Mouse (Mus musculus): ENCODE measurements around the gene Setd6. TPM values are rescaled to one million over a fixed set of nuclear protein-coding genes. Genes with fewer than 3 reads are reported as not detected.

The Setd6 gene
- polyA plus RNA-seq, 1 experiment from 2014 or later, result 23.8 TPM

DNA sequence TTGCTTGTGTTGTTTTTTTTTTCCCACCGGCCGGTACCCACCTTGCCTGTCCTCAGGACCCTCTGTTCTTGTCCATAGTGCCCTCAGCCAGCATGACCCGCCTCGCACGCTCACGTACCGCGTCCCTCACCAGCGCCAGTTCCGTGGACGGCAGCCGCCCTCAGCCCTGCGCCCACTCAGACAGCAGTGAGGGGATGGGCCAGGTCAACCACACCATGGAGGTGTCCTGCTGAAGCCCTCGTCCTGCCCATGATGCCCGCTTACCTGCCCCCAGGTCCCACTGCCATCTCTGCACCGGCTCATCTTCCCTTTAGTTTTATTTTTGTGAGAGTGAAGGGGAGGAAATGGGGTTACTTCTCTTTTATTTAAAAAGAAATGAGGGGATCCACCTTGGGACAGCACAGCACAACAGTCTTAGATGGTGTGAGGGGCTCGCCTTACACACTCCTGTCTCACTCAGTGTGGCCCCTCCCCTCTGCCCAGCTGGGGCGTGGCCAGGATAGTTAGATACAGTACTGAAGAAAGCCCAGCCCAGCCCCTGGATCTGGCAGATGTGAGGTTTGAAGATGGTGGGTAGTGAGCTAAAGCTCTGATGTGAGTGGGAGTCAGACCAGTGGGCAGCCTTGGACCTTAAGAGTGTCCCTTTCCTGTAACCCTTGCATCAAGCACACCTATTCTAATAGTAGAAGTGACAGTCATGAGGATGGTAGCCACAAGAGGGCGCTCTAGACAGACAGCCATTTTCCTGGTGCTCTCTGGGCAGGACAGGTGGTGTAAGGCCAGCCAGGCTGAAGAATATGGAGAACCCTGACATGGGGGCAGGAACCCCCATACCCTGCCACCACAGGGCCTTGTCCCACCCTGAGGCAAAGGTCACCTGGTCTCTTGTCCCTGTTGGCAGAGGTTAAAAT is 2.3 kb upstream of the Setd6 start:
- 77% methylated on average over 19 of the region's 19 CpGs for WGBS
- peaks cover 9% of the 10 kb centered on the region for H3K36me3 ChIP-seq
- no peak overlapping the region for H3K27ac ChIP-seq
- no peaks in the 10 kb centered on the region for H3K9me3 ChIP-seq
- ATAC-seq (ENCODE audit: insufficient read depth, low FRiP score, low read depth), result no peak; the same call in 1 of the 2 replicates
- H3K27me3 ChIP-seq (replicated peaks), result no peaks in the 10 kb centered on the region
- H3K4me1 ChIP-seq, result peaks cover 13% of the 10 kb centered on the region
- H3K4me3 ChIP-seq (replicated peaks), result no peak overlapping the region
- no peak overlapping the region for H3K4me2 ChIP-seq
- no peak overlapping the region for H3K9ac ChIP-seq

DNA sequence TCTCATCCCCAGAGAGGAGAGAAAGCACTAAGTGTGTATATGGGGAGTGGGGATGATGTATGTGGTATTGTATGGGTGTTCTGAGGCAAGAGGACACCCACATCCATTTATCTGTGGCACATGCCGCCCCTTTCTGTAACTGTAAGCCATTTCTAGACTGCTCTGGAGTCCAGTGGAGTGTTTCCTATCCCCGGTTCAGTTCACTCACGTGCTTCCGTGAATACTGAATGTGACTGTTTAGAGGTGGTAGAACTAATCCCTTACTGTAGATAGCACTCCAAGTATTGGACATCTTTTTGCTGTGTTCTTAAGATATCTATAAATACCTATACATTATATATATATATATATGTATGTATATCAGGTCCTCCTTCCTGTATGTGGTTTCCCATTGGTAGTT is 1.3 kb upstream of the Setd6 start:
- Histone ChIP-seq H3K36me3 (peaks cover 14% of the 10 kb centered on the region), H3K9me3 (no peaks in the 10 kb centered on the region), H3K9ac (no peak overlapping the region), H3K4me1 (peaks cover 13% of the 10 kb centered on the region), H3K4me3 (replicated peaks) (no peak overlapping the region), H3K27me3 (replicated peaks) (no peaks in the 10 kb centered on the region), H3K4me2 (no peak overlapping the region), H3K27ac (no peak overlapping the region)
- WGBS, result 93% methylated on average over 4 of the region's 4 CpGs
- no peak for ATAC-seq (ENCODE audit: insufficient read depth, low FRiP score, low read depth)

DNA sequence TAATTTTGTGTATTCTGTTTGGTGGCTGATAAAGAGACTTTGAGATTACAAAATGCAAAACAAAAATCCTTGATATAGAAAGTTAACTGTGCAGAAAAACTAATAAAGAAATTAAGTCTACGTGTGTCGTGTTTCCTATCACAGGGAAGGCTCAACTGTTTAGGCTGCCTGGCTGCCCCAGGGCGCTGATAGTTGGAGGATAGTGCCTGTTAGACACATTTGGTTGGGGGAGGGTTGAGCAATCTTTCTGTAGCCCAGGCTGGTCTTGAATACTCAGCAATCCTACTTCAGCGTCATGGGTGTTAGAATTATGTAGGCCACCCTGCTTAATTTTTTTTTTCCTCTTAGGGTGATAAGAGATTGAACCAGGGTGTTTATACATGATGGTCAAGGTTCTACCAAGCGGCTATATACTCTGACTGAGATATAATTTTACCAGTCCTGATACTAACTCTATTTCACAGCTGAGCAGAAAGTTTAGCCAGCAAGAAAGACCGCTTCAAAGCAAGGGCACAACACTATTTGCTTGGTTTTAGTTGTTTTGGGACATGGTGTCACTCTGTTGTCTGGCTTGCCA is 756 bp upstream of the Setd6 start:
- Histone ChIP-seq H3K9me3 (no peaks in the 10 kb centered on the region), H3K27me3 (replicated peaks) (no peaks in the 10 kb centered on the region), H3K36me3 (peaks cover 14% of the 10 kb centered on the region), H3K4me2 (peak overlapping the region; percentile 89), H3K9ac (no peak overlapping the region), H3K4me1 (peaks cover 13% of the 10 kb centered on the region), H3K4me3 (replicated peaks) (peak overlapping the region; percentile 89; the same call in 1 of the 2 replicates), H3K27ac (no peak overlapping the region)
- 85% methylated on average over 6 of the region's 6 CpGs for WGBS
- ATAC-seq (ENCODE audit: insufficient read depth, low FRiP score, low read depth), result no peak

DNA sequence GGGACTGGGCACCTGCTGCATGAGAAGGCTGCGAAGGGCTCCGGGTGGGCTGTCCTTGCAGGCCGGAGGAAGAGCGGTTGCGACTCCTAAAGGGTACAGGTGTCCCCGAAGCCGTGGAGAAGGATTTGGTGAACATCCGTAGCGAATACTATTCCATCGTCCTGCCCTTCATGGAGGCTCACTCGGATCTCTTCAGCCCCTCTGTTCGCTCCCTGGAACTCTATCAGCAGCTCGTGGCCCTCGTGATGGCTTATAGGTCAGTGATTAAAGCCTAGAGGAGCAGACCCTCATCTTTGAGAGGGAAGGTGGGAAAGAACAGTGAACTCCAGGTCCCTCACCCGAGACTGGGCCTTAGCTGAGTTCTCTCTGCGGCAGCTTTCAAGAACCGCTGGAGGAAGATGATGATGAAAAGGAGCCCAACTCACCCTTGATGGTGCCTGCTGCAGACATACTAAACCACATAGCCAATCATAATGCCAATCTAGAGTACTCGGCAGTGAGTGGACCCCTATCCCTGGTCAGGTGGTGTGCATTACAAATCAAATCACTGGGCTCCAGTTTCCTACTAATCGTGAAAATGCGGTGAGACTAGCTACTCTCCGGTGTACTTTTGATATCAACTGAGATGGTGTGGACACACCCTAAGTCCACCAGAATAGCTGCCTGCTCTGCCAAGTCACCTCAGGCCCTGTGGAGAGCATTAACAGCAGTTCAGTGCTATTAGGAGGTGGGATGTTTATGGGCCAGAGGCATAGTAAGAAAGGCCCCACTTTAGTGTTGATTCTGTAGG is 1.1 kb downstream of the Setd6 start:
- ATAC-seq (ENCODE audit: insufficient read depth, low FRiP score, low read depth), result no peak
- 0 out of 2 replicates have a peak overlapping the region, but pooled peaks have one; percentile 64 for H3K27ac ChIP-seq
- peaks cover 17% of the 10 kb centered on the region for H3K36me3 ChIP-seq
- 16% methylated on average over 21 of the region's 21 CpGs for WGBS
- H3K9me3 ChIP-seq, result no peaks in the 10 kb centered on the region
- H3K27me3 ChIP-seq (replicated peaks), result no peaks in the 10 kb centered on the region
- H3K9ac ChIP-seq, result peak overlapping the region; percentile 74
- H3K4me1 ChIP-seq, result peaks cover 13% of the 10 kb centered on the region
- H3K4me3 ChIP-seq (replicated peaks), result peak overlapping the region; percentile 89
- H3K4me2 ChIP-seq, result peak overlapping the region; percentile 89

DNA sequence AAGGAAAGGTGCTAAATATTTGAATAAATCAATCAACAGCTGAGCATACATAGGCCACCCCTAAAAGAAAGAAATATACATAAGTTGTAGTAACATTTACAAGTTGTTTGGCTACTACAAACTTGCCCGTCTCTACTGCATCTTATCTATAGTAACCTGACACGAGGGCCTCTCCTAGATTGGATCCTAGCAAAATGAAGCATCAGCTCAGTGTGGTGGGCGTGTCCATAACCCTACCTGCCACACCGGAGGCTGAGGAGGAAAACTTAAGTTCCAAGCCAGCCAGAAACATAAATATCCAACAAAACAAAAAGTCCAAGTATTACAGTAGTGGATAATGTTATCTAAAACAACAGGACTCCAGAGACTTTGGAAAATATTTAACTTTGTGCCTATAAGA is 11.9 kb downstream of the Setd6 start:
- WGBS, result 74% methylated on average over 4 of the region's 4 CpGs
- Histone ChIP-seq H3K4me3 (replicated peaks) (no peak overlapping the region), H3K27ac (no peak overlapping the region), H3K36me3 (peaks cover 68% of the 10 kb centered on the region), H3K9ac (no peak overlapping the region), H3K4me2 (no peak overlapping the region), H3K27me3 (replicated peaks) (no peaks in the 10 kb centered on the region), H3K4me1 (no peaks in the 10 kb centered on the region), H3K9me3 (no peaks in the 10 kb centered on the region)
- ATAC-seq (ENCODE audit: insufficient read depth, low FRiP score, low read depth), result no peak

DNA sequence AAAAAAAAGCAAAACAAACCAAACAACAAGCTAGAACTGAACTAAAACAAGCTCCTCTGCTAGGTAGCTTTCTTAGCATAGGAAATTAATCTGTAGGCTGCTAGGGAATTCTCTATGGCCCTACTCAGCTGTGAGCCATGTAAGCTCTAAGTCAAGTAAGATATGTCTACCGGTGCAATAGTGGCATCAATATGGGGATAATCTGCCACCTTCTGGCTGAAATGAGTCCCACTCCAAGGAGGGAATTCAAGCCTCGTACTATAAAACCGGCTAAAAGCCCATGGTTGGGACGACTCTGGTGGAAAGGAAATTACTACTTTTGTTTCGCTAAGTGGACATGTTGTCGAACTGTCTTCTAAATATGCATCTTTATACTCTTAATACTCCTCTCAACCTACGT is 22.9 kb downstream of the Setd6 start:
- H3K27ac ChIP-seq, result no peak overlapping the region
- H3K4me1 ChIP-seq, result no peaks in the 10 kb centered on the region
- no peak overlapping the region for H3K4me3 ChIP-seq (replicated peaks)
- peaks cover 58% of the 10 kb centered on the region for H3K36me3 ChIP-seq
- H3K4me2 ChIP-seq, result no peak overlapping the region
- H3K9ac ChIP-seq, result no peak overlapping the region
- ATAC-seq (ENCODE audit: insufficient read depth, low FRiP score, low read depth), result no peak
- 79% methylated on average over 7 of the region's 7 CpGs for WGBS
- H3K27me3 ChIP-seq (replicated peaks), result no peaks in the 10 kb centered on the region
- H3K9me3 ChIP-seq, result no peaks in the 10 kb centered on the region

DNA sequence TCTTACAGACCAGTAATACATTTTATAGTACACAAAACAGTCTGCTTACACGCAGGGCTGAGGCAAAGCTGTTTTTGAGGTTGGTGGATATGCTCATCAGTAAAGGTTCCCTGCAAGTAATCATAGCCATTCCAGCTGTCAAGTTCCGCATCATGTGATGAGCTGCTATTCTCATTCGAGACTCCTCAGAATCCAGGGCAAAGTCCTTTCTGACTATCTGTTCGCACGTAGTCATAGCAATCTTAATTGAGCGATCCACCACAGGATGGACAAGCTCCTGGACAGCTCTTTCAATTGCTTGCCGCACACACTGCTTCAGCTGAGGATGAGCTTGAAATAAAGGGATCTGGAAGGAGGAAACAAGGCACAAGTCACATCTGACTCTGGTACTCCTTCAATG is 26.1 kb downstream of the Setd6 start:
- 89% methylated on average over 7 of the region's 7 CpGs for WGBS
- Histone ChIP-seq H3K4me1 (no peaks in the 10 kb centered on the region), H3K4me2 (no peak overlapping the region), H3K27ac (no peak overlapping the region), H3K27me3 (replicated peaks) (no peaks in the 10 kb centered on the region), H3K36me3 (peaks cover 66% of the 10 kb centered on the region), H3K9ac (no peak overlapping the region), H3K9me3 (no peaks in the 10 kb centered on the region), H3K4me3 (replicated peaks) (no peak overlapping the region)
- ATAC-seq (ENCODE audit: insufficient read depth, low FRiP score, low read depth), result no peak

DNA sequence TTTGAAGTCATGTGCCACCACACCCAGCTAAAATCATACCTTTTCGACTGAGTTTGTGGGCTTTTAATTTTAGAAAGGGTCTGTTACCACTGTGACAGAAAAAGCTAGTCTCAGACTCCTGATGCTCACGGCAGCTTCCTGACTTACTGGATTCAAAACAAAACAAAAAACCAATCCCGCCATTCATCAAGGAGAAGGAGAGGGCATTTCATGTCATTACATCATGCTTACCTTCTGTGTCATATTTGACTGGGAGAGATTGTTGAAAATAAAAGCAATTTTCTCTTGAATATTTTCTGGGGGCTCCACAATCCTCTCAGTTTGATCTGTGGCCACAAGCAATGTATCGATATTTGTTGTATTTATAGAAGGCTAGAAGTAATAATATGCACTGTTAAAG is 32.3 kb downstream of the Setd6 start:
- H3K9me3 ChIP-seq, result no peaks in the 10 kb centered on the region
- H3K27me3 ChIP-seq (replicated peaks), result no peaks in the 10 kb centered on the region
- H3K4me2 ChIP-seq, result no peak overlapping the region
- no peaks in the 10 kb centered on the region for H3K4me1 ChIP-seq
- no peak overlapping the region for H3K9ac ChIP-seq
- H3K4me3 ChIP-seq (replicated peaks), result no peak overlapping the region
- ATAC-seq (ENCODE audit: insufficient read depth, low FRiP score, low read depth), result no peak
- H3K36me3 ChIP-seq, result peaks cover 64% of the 10 kb centered on the region
- no peak overlapping the region for H3K27ac ChIP-seq
- 90% methylated on average over 4 of the region's 4 CpGs for WGBS

DNA sequence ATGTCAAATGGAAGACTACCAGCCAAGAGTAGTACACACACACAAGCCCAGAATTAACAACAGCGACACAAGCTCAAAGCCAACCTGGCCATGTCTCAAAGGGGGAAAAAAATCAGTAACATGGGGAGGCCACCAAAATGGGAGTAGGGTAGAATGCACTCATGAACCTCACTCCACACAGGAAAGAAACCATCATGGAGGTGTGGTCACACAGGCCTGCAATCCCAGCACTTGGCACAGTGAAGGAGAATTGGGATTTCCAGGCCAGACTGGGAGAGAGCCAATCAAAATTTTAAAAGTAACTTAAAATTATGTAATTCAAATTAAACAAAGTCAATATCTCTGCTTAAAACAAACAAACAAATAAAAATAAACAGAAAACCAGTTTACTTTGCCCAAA is 36.2 kb downstream of the Setd6 start:
- 93% methylated on average over 1 of the region's 1 CpGs for WGBS
- Histone ChIP-seq H3K4me3 (replicated peaks) (no peak overlapping the region), H3K4me1 (no peaks in the 10 kb centered on the region), H3K27me3 (replicated peaks) (no peaks in the 10 kb centered on the region), H3K9me3 (no peaks in the 10 kb centered on the region), H3K36me3 (peaks cover 42% of the 10 kb centered on the region), H3K9ac (no peak overlapping the region), H3K4me2 (no peak overlapping the region), H3K27ac (no peak overlapping the region)
- ATAC-seq (ENCODE audit: insufficient read depth, low FRiP score, low read depth), result no peak

DNA sequence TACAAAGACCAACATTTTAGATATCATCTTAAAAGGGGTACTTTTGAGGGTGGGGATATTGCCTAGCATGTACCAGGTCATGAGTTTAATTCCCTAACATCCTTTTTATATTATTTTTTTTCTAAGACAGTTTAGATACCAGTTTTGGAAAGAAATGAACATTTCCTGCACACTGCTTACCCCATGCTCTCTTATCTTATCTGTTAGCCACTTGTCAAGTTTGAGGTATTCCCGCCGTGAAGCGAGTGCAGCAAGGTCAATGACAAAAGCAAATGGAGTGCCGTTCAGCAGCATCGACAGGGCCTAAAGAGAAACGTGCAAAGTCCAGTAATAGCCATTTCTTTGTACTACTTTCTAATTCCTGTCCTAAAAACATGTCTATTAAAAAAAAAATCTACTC is 44.6 kb downstream of the Setd6 start:
- no peak for ATAC-seq (ENCODE audit: insufficient read depth, low FRiP score, low read depth)
- H3K27ac ChIP-seq, result no peak overlapping the region
- 44% methylated on average over 6 of the region's 6 CpGs for WGBS
- no peak overlapping the region for H3K9ac ChIP-seq
- H3K4me1 ChIP-seq, result no peaks in the 10 kb centered on the region
- H3K27me3 ChIP-seq (replicated peaks), result no peaks in the 10 kb centered on the region
- H3K4me2 ChIP-seq, result no peak overlapping the region
- no peaks in the 10 kb centered on the region for H3K9me3 ChIP-seq
- peaks cover 31% of the 10 kb centered on the region for H3K36me3 ChIP-seq
- no peak overlapping the region for H3K4me3 ChIP-seq (replicated peaks)

DNA sequence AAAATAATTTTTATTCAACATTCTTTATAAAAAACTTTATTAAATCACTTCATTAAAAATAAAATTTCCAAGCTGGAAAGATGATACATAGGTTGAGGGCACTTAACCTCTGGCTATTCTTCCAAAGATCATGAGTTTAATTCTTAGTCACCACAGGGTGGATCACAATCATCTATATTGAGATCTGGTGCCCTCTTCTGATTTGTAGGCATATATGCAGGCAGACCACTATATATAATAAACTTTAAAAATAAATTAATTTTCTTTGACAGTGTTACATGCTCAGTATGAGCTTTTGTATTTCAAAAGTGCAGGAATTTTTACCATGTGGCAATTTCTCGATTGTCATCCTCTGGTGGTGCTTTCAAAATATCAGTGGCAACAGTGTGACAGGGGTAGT is 48.5 kb downstream of the Setd6 start:
- no peaks in the 10 kb centered on the region for H3K9me3 ChIP-seq
- no peak overlapping the region for H3K27ac ChIP-seq
- peaks cover 31% of the 10 kb centered on the region for H3K36me3 ChIP-seq
- no peaks in the 10 kb centered on the region for H3K4me1 ChIP-seq
- H3K27me3 ChIP-seq (replicated peaks), result no peaks in the 10 kb centered on the region
- WGBS, result 94% methylated on average over 1 of the region's 1 CpGs
- H3K4me2 ChIP-seq, result no peak overlapping the region
- H3K9ac ChIP-seq, result no peak overlapping the region
- no peak for ATAC-seq (ENCODE audit: insufficient read depth, low FRiP score, low read depth)
- no peak overlapping the region for H3K4me3 ChIP-seq (replicated peaks)
